Comparison of ENCODE assay signal across 8 mouse cellular contexts in genomic region chr12:83411721-83412521, GRCm38 (mm10).
DNase-seq lines count a peak whose midpoint lies in the region; ATAC-seq lines count a peak whose summit lies in the region.

No protein-coding gene starts in this region.

- ATAC-seq in forebrain, embryonic 15.5 days (replicated peaks): peak; percentile 92
- ATAC-seq in heart, embryonic 14.5 days (ENCODE audit: insufficient number of reproducible peaks, insufficient read depth, low FRiP score, low read depth): peak; percentile 55
- ATAC-seq in monocyte, adult 5-6 weeks (replicated peaks; ENCODE audit: insufficient number of reproducible peaks, low FRiP score, low TSS enrichment, poor library complexity, severe bottlenecking): no peak

- peaks cover 15% of the 10 kb centered on the region; the same call in 1 of the 2 replicates for H3K4me1 ChIP-seq in forebrain, embryonic 15.5 days
- H3K4me1 ChIP-seq in heart, embryonic 14.5 days (ENCODE audit: control insufficient read depth in 2 of 2, insufficient read depth in 2 of 2, low read length in 2 of 2): peaks cover 24 to 45% of the 10 kb centered on the region in 2 experiments

- H3K27ac ChIP-seq in forebrain, embryonic 15.5 days (replicated peaks): peak overlapping the region; percentile 53
- H3K27ac ChIP-seq in heart, embryonic 14.5 days (replicated peaks in 1 of 2; ENCODE audit: control insufficient read depth in 1 of 2, insufficient read depth in 1 of 2, low read depth in 2 of 2, low read length in 2 of 2): peak overlapping the region; percentile 65 to 83

- H3K36me3 ChIP-seq in forebrain, embryonic 15.5 days: no peaks in the 10 kb centered on the region
- H3K36me3 ChIP-seq in heart, embryonic 14.5 days (ENCODE audit: control insufficient read depth, insufficient read depth, low read length): no peaks in the 10 kb centered on the region

- WGBS in forebrain, embryonic 15.5 days: 47% methylated on average over 17 of the region's 17 CpGs
- 23% methylated on average over 17 of the region's 17 CpGs for WGBS in heart, embryonic 14.5 days

- H3K9ac ChIP-seq in forebrain, embryonic 15.5 days (replicated peaks): no peak overlapping the region
- H3K9ac ChIP-seq in heart, embryonic 14.5 days (ENCODE audit: low read length): peak overlapping the region; percentile 63

- no peak overlapping the region for H3K4me3 ChIP-seq in forebrain, embryonic 15.5 days
- peak overlapping the region in 1 of 2 experiments; percentile 4; a peak in 1 of 4 replicates for H3K4me3 ChIP-seq in heart, embryonic 14.5 days (ENCODE audit: control insufficient read depth in 1 of 2, insufficient read depth in 1 of 2, low read depth in 1 of 2, low read length in 2 of 2)

- no peak overlapping the region for H3K4me2 ChIP-seq in forebrain, embryonic 15.5 days (replicated peaks)
- peak overlapping the region; percentile 54 for H3K4me2 ChIP-seq in heart, embryonic 14.5 days (ENCODE audit: low read length)

- DNase-seq in retina, embryonic 14.5 days (ENCODE audit: low spot score): peak; percentile 15
- DNase-seq in retina, postnatal 1 day: no peak
- peak; percentile 20 to 68 for DNase-seq in left cerebral cortex, adult 9 months (ENCODE audit: low spot score in 2 of 2)
- DNase-seq in ovary, postnatal 10 days (ENCODE audit: low spot score): no peak
- no peak for DNase-seq in ovary, postnatal 14 days (ENCODE audit: low spot score)

- no peaks in the 10 kb centered on the region for H3K9me3 ChIP-seq in forebrain, embryonic 15.5 days
- H3K9me3 ChIP-seq in heart, embryonic 14.5 days (ENCODE audit: control insufficient read depth, low read length): no peaks in the 10 kb centered on the region

- no peaks in the 10 kb centered on the region for H3K27me3 ChIP-seq in forebrain, embryonic 15.5 days
- no peaks in the 10 kb centered on the region for H3K27me3 ChIP-seq in heart, embryonic 14.5 days (ENCODE audit: control insufficient read depth, insufficient read depth, low read length)

Comparison
In these comparisons a context has a peak if more than half of its experiments do, and no peak if none do; other contexts are left out.
1. DNase-seq: peak in retina, embryonic 14.5 days (single experiment) and left cerebral cortex, adult 9 months (2 of 2); none in retina, postnatal 1 day (single experiment), ovary, postnatal 10 days (single experiment) and ovary, postnatal 14 days (single experiment).